Mouse (Mus musculus) cerebellum, adult 9-11 months (tissue): Measurements from ENCODE around the gene Nos1ap.

ENCODE experiments used
- DNase-seq: peaks from one replicate; pipeline ENCODE4 v3.0.0; 2022

The Nos1ap gene

DNA sequence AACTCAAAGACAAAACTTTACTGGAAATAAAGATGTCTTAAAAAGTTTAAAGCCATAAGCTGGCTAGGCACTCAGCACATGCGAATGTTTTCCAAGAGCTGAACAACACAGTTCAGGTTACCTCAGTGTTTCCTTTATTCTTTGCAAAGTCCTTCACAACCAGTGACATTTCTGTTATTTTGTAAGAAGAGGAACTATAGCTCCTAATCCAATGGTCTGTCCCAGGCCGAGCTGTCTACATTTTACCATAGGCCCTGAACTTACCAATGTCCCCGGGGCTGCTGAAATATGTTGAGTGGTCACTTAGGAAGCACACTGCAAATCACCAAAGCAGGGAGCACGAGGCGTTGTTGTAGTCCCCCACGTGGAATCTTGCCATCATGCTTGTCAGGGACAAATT is 319.4 kb downstream of the Nos1ap start:
- no peak for DNase-seq

- DNase-seq = peak; percentile 92
These were observed 334.1 kb downstream of the Nos1ap start for GRCm38 (mm10) chr1:170255560-170255910.

GRCm38 (mm10) chr1:170254893-170255559 is 334.6 kb downstream of the Nos1ap start:
- DNase-seq = no peak
